Mouse (Mus musculus) hindbrain, embryonic 16.5 days (tissue): ENCODE data around the gene Acot11. TPM values are rescaled to one million over a fixed set of nuclear protein-coding genes. Genes with fewer than 3 reads are reported as not detected.

ENCODE experiments used
- ATAC-seq: fragments of 200-750 bp; cut with Nextera tagmentation; 2 replicates; pipeline ENCODE4 v1.8.0; 2017; ENCODE audit warnings: moderate TSS enrichment, moderate library complexity
- H3K27ac ChIP-seq: fragments of 300-500 bp; sonication (generic); 2 replicates; pipeline ENCODE4 v1.5.1; 2014; ENCODE audit warnings: low read depth, mild to moderate bottlenecking, control low read depth, low read length, moderate library complexity
- H3K27me3 ChIP-seq: fragments of 300-500 bp; sonication (generic); replicated peaks from 2 replicates; pipeline ENCODE4 v1.6.1; 2014; ENCODE audit warnings: low read length; ENCODE audit not compliant: control insufficient read depth, insufficient read depth
- H3K36me3 ChIP-seq: fragments of 300-500 bp; sonication (generic); 2 replicates; pipeline ENCODE4 v1.6.1; 2014; ENCODE audit warnings: mild to moderate bottlenecking, low read length, moderate library complexity, mixed read lengths; ENCODE audit not compliant: control insufficient read depth, insufficient read depth
- H3K4me1 ChIP-seq: fragments of 300-500 bp; sonication (generic); 2 replicates; pipeline ENCODE4 v1.6.1; 2014; ENCODE audit warnings: low read depth, low read length; ENCODE audit not compliant: control insufficient read depth, insufficient read depth
- H3K4me2 ChIP-seq: fragments of 300-500 bp; sonication (generic); 2 replicates; pipeline ENCODE4 v1.6.1; 2014; ENCODE audit warnings: mild to moderate bottlenecking, low read length, control low read depth, moderate library complexity
- H3K4me3 ChIP-seq: fragments of 300-500 bp; sonication (generic); 2 replicates; pipeline ENCODE4 v1.5.1; 2014; ENCODE audit warnings: mild to moderate bottlenecking, low read length, control low read depth, moderate library complexity
- H3K9ac ChIP-seq: fragments of 300-500 bp; sonication (generic); 2 replicates; pipeline ENCODE4 v1.6.1; 2014; ENCODE audit warnings: low read depth, mild to moderate bottlenecking, control low read depth, low read length, moderate library complexity
- H3K9me3 ChIP-seq: fragments of 300-500 bp; sonication (generic); 2 replicates; pipeline ENCODE4 v1.6.1; 2014; ENCODE audit warnings: mild to moderate bottlenecking, low read length, moderate library complexity; ENCODE audit not compliant: control insufficient read depth
- WGBS: fragments of 180-500 bp; shearing (Covaris S2); extraction: QIAGEN DNeasy Blood & Tissue Kit; methylation state at CpG from one replicate; pipeline ENCODE4 v1.1.7; 2014; 5-methylcytosine and 5-hydroxymethylcytosine counted together
- polyA plus RNA-seq: library from polyadenylated mRNA; unstranded; fragments of >200 nt; fragmentation: Nextera tagmentation; extraction: Ambion mirVana; gene quantifications from 2 replicates; pipeline ENCODE4 v1.2.1, GENCODE M21; 2015

Gene Acot11
- polyA plus RNA-seq, 1 experiment from 2014 or later, result 2.7 TPM

GRCm38 (mm10) chr4:106700798-106701197, 104.0 kb downstream of the Acot11 start:
- no peak for ATAC-seq

GRCm38 (mm10) chr4:106699989-106700388, 104.8 kb downstream of the Acot11 start:
- ATAC-seq, result no peak
- no peaks in the 10 kb centered on the region for H3K9me3 ChIP-seq
- no peaks in the 10 kb centered on the region for H3K27me3 ChIP-seq
- peaks cover 24% of the 10 kb centered on the region for H3K4me1 ChIP-seq
- peak overlapping the region; percentile 57 for H3K27ac ChIP-seq
- H3K9ac ChIP-seq, result no peak overlapping the region
- H3K4me3 ChIP-seq, result no peak overlapping the region
- WGBS, result 19% methylated on average over 9 of the region's 9 CpGs
- H3K4me2 ChIP-seq, result no peak overlapping the region
- no peaks in the 10 kb centered on the region for H3K36me3 ChIP-seq

More at GRCm38 (mm10) chr4:106700798-106701197, 104.0 kb downstream of the Acot11 start:
- Histone ChIP-seq H3K36me3 (no peaks in the 10 kb centered on the region), H3K9ac (no peak overlapping the region; the same call in 1 of the 2 replicates), H3K27ac (peak overlapping the region; percentile 57), H3K4me3 (no peak overlapping the region), H3K4me2 (0 out of 2 replicates have a peak overlapping the region, but pooled peaks have one; percentile 14), H3K4me1 (peaks cover 32% of the 10 kb centered on the region), H3K9me3 (no peaks in the 10 kb centered on the region), H3K27me3 (no peaks in the 10 kb centered on the region)
- 39% methylated on average over 4 of the region's 4 CpGs for WGBS

Other genes with a start within 250 kb of the Acot11 start
- 4.0 and 5.3 TPM in 2 replicates for gene Dhcr24, start 244.0 kb downstream of the Acot11 start, polyA plus RNA-seq
- gene Lexm, start 187.8 kb downstream of the Acot11 start, polyA plus RNA-seq, result 0.17 TPM in 1 of 2 replicates, not detected in the other
- gene Ttc22, start 182.6 kb downstream of the Acot11 start, polyA plus RNA-seq, result 1.5 and 1.6 TPM in 2 replicates
- gene Pars2, start 153.9 kb downstream of the Acot11 start, polyA plus RNA-seq, result 9.3 and 10.8 TPM in 2 replicates
- 140 and 152 TPM in 2 replicates for gene Ttc4, start 126.1 kb downstream of the Acot11 start, polyA plus RNA-seq
- 0.41 and 1.2 TPM in 2 replicates for gene Mroh7, start 74.1 kb downstream of the Acot11 start, polyA plus RNA-seq
- not detected in 2 replicates for gene Fam151a, start 71.1 kb downstream of the Acot11 start, polyA plus RNA-seq
- 82.9 and 115 TPM in 2 replicates for gene Ssbp3, start 105.7 kb upstream of the Acot11 start, polyA plus RNA-seq